Mouse (Mus musculus) erythroblast, embryonic 14.5 days (primary cell): ENCODE data around the gene Cdc42.

Source experiments
- GATA1 ChIP-seq: IDR thresholded peaks from 2 replicates; pipeline ENCODE4 v1.6.1; 2012; ENCODE audit warnings: low read length, inconsistent platforms, mixed read lengths
- TAL1 ChIP-seq: IDR thresholded peaks from 3 replicates; pipeline ENCODE4 v1.6.1; 2012; ENCODE audit warnings: low read length, inconsistent platforms, mixed read lengths

DNA sequence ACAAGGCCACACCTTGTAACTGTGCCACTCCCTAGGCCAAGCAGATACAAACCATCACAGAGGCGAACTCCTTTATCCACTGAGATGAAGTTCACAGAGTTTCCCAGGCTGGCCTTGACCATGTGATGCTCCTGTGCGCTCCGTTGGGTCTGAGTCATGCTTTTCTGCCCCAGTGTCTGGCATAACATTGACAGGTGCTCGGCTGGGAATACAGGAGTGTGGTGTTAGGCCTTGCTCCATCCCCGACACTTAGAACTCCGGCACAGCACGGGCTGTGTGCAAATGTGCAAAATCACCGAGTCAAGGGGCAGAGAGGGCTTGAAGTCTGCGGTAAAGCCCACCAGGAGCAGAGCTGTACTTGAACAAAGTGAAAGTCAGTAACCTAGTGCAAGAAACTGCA is 35.4 kb upstream of the Cdc42 start:
- TF ChIP-seq TAL1 (no peak), GATA1 (no peak)
